Mouse (Mus musculus): Measurements from ENCODE around the gene Ghdc.
A peak's percentile ranks its signal among the peaks of the same experiment; 100 is the strongest.
"Not testable (repeated sequence)": the region's sequence is repeated elsewhere in the genome, so short reads cannot be mapped to it uniquely, and the experiment has no call there.

Ghdc gene

DNA sequence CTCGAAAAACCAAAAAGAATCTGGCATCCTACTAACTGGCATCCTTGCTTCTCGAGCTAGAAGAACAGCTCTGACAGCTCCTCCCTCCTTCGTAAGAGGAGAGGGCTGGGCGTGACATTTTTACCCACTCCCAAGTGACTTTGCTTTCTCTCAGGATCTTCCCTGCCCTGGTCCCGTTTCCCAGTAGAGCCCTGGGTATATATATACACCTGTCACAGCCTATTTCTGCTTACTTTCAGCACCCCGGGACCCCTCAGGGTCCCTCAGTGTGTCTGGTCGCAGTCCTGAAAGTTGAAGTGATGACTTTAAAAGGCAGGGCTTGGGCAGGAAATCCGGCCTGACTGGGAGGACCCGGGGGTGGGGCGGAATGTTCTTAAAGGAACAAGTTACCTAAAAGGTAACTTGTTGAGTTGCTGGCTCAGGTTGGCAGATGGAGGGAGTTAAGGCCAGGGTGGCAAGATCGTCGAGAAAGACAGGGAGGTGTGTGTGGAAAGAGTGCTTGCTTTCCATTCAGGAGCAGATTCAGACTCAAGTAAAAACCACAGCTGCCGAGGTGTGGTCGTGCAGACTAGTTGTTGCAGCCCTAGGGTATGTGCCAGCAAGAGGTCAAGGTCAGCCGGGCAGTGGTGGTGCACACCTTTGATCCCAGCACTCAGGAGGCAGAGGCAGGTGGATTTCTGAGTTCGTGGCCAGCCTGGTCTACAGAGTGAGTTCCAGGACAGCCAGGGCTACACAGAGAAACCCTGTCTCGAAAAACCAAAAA is at the start of gene Ghdc:
Gene Ghdc (minus strand): TSS at position 312 of the 763 bp plus-strand sequence.
- peak; percentile 74 for DNase-seq

- DNase-seq: no peak
Observed at GRCm38 (mm10) chr11:100820047-100820446, 49.3 kb upstream of the Ghdc start.

DNA sequence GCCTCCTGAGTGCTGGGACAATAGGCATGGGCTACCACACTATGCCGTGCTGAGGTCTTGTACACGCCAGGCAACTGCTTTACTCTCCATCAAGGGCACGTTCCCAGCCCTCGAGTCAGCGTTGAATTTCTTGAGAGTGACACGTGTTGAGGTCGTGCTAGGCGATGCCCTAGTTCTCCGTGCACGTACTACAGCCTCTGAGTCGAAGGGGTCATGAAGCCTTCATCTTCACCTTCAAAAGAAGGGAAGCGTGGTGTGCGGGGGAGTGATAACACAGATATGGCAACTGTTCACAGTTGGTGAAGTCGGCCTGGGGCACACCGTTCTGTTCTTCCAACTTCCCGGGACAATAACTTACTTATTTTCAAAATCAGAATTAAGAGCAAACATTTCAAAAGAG is 48.9 kb upstream of the Ghdc start:
- no peak for DNase-seq

DNA sequence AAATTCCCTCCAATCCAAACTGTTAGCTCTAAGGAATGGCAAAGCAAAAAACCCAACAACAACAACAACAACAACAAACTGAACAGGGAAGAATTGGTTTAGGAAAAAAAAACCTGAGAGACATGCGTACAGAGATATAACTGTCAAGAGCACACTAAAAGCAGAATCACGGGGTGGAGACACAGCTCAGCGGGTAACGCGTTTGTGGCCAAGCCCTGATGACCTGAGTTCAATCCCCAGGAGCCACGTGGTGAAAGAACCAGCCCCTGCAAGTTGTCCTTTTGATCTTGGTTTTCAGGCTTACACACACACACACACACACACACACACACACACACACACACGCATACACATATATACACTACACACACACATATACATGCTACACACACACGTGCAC is 48.3 kb upstream of the Ghdc start:
- no peak for DNase-seq

DNA sequence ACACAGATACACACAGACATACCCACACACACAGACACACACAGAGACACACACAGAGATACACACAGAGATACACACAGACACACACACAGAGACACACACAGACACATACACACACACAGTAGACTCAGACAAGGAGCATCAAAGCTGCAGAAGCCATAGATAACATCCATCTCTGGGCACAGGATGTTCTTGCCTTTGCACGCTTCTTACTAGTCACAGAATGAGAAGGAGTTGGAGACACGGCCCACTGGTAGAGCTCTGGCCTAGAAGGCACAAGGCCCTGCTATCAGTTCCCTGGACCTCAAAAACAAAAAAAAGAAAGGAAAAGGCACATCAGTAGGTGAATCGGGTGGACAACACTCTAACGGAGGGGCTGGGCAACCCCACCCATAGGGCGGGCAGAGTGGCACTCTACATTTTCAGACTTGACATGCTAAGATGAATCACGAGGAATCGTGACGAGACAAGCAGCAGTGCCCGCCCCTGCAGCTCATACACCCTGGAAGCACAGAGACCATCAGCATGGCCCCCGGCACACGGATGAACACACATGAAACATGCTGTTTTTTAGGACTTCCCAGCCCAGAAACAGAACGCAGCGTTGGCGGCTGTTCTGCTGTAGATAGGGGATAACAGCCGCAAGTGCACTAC is 47.7 kb upstream of the Ghdc start:
- DNase-seq: no peak

DNA sequence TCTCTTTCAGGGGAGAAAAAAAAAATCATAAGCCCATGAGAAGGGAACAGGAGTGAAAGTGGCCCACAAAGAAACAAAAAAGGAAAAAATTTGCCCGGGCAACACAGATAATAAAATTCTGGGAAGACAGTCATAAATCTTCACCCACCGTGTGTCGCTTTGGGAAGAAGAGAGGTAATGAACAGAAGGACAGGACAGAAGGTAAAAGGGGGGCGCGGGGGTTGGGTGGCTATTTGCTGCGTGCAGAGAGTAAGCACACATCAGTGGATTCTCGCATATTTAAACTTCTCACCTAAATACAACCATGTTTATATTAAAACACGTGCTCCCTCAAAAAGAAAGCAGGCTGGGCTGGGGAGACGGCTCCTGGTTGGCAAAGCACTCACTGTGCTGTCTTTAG is 46.6 kb upstream of the Ghdc start:
- DNase-seq: no peak

DNA sequence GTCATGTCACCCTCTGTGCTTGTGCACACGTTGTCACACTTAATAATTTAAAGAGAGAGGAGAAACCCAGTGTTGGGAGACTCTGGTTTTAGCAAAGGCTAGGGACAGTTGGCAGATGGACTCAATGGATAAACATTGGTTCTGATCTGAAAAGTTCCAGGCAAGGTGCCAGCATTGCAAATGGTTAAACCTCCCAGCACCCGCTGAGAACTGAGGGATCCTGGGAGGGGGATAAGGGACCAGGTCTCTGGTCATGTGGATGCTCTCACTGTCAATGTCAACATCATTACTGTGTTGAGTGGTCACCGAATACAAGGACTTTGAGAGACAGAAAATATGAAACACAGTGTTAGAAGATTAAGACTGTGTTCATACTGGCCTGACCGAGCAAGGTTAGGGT is 46.0 kb upstream of the Ghdc start:
- no peak for DNase-seq

DNA sequence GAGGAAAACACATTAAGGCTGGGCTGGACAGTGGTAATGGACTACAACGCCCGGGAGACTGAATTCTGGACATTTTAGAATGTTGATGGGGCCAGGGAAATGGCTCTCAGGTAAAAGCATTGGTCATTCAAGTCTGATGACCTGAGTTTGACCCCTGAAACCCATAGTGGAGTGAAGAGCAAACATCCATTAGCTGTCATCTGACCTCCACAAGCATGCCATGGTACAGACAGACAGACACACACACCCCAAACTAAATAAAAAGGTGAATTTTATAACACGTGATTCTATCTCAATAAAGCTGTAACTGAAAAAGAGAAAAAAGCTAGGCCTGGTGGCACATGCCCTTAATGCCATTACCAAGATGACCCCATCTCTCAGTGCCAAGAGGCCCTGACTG is 45.6 kb upstream of the Ghdc start:
- DNase-seq: no peak

DNA sequence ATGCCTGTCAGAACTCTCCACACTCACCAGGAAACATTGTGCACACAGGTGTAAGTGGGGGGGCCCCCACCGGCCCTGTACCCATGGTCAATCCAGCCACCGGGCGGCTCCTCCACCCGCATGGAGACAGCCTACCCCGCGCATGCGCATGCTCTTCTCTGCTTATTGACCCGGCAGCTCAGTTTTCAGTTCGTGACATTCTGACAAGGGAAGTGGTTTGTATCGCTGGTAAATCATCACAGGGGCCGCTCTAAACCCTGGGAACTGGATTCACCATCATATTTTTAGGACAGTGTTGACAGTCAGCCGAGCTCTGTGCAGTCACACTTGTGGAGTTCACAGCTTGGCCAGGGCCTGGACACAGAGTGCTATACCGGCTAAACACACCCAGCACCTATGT is 43.7 kb upstream of the Ghdc start:
- no peak for DNase-seq

GRCm38 (mm10) chr11:100811132-100811531 is 40.4 kb upstream of the Ghdc start:
- DNase-seq: no peak

DNA sequence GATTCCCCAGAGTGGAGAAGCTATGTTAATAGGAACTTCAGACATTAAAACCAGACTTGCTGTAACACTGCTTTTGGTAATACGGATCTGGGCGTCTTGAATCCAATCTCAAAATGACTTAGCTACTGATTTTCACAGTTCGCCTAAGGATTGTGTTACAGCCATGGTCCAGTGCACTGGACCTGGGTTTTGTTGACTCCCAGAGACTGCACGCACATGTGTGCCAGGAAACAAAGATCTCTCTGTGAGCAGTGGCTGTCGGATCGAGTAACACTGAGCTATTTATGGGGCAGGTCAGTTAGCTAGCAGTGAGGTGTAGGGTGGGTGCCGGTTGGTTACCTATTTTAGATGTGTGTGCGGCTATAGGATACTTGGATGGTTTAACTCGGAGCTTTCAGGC is 39.8 kb upstream of the Ghdc start:
- no peak for DNase-seq

DNA sequence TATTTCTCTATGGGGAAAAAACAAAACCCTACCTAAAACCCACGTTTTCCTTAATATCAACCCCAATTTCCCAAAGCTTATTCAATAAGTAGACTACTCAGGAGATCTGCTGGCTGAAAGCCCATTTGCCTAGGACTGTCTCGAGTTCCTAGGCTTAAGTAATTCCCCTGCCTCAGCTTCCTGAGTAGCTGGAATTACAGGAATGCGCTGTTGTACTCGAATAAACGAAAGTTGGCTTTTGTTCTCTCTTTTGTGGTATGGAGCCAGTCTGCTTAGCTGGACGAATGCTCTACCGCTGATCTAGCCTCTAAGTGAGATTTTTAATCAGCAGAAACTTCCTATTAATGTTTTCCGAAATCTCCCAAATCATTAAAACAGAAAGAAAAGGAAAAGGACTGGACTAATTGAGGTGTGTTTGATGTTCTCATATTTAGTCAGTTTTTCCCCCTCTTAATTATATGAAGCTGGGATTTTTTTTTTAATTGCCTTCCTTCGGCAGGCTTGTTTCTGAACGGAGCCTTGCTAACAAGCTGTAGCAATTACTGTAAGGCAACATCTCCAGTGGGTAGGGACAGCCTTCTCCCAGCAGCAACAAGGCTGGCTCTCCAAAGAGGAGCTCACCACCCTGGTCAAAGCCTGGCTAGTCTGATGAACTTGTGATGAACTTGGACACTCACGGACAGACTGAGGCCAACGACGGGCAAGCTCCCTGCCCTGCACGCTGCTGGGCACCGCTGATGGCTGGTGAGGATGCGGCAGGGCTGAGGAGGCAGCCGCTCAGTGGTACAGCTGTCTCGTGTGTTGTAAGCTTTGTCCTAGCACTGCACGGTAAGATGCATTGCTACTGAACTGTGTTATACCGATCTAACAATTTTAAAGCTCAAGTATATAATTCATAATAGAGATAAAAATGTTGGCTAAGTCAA is 35.9 kb upstream of the Ghdc start:
- DNase-seq: no peak

DNA sequence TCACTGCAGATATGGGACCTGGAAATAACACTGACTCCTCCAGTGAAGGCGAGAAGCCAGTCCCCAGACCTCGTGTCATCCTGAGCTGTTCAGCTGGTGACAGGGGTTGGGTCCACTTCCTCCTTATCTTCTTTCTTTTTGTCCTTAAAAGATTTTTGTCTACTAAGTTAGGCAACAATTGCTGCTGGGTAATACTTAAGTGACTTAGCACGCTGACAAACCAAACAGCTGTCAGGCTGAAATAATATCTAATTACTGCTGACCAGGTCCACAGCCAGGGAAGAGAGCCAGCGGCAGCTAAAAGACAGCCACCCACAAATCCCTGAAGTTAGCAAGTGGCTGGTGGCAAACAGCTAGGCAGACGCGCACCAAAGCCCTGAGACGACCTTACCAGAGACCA is 34.8 kb upstream of the Ghdc start:
- no peak for DNase-seq

DNA sequence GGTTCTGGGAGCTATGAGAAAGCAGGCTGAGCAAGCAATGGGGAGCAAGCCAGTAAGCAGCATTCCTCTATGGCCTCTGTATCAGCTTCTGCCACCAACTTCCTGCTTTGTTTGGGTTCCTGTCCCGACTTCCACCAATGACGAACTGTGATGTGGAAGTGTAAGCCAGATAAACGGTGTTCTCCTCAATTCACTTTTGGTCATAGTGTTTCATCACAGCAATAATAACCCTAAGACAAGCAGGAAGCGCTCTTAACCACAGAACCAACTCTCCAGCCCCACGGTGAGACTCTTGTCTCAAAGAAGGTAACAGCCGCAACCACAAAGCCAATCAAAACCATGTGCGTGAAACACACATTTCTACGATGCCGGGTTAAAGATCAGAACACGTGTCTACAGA is 33.7 kb upstream of the Ghdc start:
- no peak for DNase-seq

GRCm38 (mm10) chr11:100799426-100799825 is 28.7 kb upstream of the Ghdc start:
- DNase-seq: no peak

GRCm38 (mm10) chr11:100796585-100796984 is 25.8 kb upstream of the Ghdc start:
- no peak for DNase-seq

- no peak for DNase-seq
Observed at GRCm38 (mm10) chr11:100795386-100795785, 24.6 kb upstream of the Ghdc start.

DNA sequence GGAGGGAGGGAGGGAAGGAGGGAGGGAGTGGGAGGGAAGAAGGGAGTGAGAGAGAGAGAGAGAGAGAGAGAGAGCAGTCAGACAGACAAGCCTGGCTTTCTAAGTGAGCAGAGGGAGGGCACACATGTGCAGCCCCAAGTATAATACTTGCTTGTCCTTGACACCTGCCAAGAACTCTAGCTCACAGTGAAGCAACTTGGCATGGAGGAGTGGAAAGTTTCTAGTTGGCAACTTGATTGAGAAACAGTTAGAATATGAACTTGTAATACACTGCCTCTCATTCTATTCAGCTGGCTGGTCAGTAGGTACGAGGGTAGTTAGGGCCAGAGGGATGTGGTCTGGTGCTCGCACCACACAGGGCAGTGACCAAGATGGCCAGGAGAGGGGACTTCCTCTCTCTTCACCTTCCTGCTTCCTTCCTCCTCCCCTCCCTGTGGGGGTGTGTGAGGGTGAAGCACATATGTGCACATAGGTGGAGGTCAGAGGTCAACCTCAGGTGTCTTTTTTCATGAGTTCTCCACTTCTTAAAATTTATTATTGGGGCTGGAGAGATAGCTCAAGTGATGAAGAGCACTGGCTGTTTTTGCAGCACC is 20.8 kb upstream of the Ghdc start:
- no peak for DNase-seq

DNA sequence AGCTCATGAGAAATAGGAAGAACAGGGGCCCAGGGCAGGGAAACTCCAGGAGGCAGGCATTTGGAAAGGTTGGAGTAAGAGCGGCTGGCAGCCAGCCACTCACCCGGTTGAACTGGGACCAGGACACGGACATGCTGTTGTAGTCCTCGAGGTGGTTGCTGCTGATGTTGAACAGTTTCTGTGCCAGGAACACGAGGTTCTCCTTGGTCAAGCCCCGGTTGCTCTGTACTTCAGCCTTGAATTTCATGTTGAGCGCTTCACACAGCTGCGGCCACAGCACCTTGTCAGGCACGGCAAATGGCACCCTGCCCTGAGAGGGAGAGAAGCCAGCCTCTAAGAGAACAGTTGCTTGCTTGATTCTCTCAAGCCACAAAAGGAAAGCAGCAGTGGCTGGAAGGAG is 19.9 kb upstream of the Ghdc start:
- DNase-seq: not testable (repeated sequence)

DNA sequence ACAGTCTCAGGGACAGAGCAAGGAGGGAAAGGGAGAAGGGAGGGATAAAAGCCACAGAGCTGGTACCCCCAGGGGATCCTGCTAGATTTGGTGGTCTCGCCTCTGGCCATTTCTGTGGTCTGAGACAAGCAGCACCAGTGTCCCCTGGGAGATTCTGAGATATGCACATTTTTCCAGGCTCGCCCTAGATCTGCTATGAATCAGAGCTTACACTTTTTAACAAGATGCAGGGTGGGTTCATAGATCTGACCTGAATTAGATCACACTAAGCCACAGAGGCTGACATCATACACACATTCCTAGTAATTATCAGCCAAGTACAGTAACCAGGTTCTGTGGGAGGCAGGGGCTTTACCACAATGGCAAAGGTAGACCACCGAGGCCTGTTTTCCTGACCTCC is 18.9 kb upstream of the Ghdc start:
- no peak for DNase-seq

DNA sequence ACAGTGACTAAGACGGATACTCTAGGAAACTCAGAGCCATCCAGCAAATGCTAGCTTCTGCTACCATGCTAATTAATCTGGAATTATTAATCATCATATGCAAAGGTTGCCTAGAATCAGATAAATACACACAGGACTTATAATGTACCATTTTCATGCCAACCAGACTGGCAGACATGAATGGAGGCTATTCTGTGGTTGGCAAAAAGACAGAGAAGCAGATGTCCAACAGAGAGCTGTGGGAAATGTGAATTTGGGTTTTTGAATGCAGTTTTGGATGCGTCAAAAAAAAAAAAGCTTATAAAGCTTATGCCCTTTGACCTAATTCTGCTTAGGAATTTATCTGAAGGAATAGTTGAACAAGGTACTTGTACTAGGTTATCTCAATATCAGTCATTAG is 15.0 kb upstream of the Ghdc start:
- DNase-seq: no peak

- DNase-seq: no peak
Observed at GRCm38 (mm10) chr11:100784286-100784685, 13.5 kb upstream of the Ghdc start.

DNA sequence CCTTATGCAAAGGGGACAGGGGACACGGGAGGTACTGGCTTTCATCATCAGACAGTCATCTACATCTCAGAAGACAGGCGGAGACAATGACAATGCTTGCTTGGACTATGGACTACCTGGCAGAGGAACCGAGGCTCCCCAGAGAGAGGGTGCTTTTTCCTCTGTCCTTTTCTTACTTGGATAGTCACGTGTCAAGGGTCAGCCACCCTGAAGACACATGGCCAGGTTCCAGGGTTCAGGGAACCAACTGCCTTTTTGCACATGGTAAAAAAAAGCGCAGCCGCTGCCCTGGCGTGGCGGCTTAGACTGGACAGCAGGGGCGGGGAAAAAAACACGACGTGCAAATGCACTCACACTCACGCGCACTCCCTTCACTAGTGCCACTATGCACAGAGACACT is 11.8 kb upstream of the Ghdc start:
- no peak for DNase-seq
